Mouse (Mus musculus) liver, embryonic 15.5 days (tissue): ENCODE results near the gene 1700011M02Rik. TPM values are rescaled to one million over a fixed set of nuclear protein-coding genes. Genes with fewer than 3 reads are reported as not detected.
A peak's percentile ranks its signal among the peaks of the same experiment; 100 is the strongest.
"Not testable (repeated sequence)": the region's sequence is repeated elsewhere in the genome, so short reads cannot be mapped to it uniquely, and the experiment has no call there.

Source experiments
- ATAC-seq: fragments of 200-750 bp; cut with Nextera tagmentation; 2 replicates; pipeline ENCODE4 v1.8.0; 2017; ENCODE audit warnings: moderate number of reproducible peaks, mild to moderate bottlenecking, moderate library complexity; ENCODE audit not compliant: insufficient read depth
- H3K27ac ChIP-seq: fragments of 300-500 bp; sonication (generic); replicated peaks from 2 replicates; pipeline ENCODE4 v1.5.1; 2015; ENCODE audit warnings: mild to moderate bottlenecking, inconsistent platforms
- H3K27me3 ChIP-seq: fragments of 300-500 bp; sonication (generic); 2 replicates; pipeline ENCODE4 v1.6.1; 2015; ENCODE audit warnings: mild to moderate bottlenecking, inconsistent platforms
- H3K36me3 ChIP-seq: fragments of 300-500 bp; sonication (generic); replicated peaks from 2 replicates; pipeline ENCODE4 v1.6.1; 2015; ENCODE audit warnings: moderate library complexity, mild to moderate bottlenecking, inconsistent platforms
- H3K4me1 ChIP-seq: fragments of 300-500 bp; sonication (generic); replicated peaks from 2 replicates; pipeline ENCODE4 v1.6.1; 2015; ENCODE audit warnings: inconsistent platforms
- H3K4me2 ChIP-seq: fragments of 300-500 bp; sonication (generic); 2 replicates; pipeline ENCODE4 v1.6.1; 2015; ENCODE audit warnings: moderate library complexity, mild to moderate bottlenecking, inconsistent platforms
- H3K4me3 ChIP-seq: fragments of 300-500 bp; sonication (generic); replicated peaks from 2 replicates; pipeline ENCODE4 v1.5.1; 2015; ENCODE audit warnings: mild to moderate bottlenecking, inconsistent platforms
- H3K9ac ChIP-seq: fragments of 300-500 bp; sonication (generic); 2 replicates; pipeline ENCODE4 v1.6.1; 2015; ENCODE audit warnings: moderate library complexity, mild to moderate bottlenecking, inconsistent platforms
- H3K9me3 ChIP-seq: fragments of 300-500 bp; sonication (generic); replicated peaks from 2 replicates; pipeline ENCODE4 v1.6.1; 2016; ENCODE audit warnings: inconsistent platforms
- WGBS: fragments of 180-500 bp; shearing (Covaris S2); methylation state at CpG from one replicate; pipeline ENCODE4 v1.1.7; 2015; ENCODE audit warnings: mixed read lengths; ENCODE audit not compliant: insufficient replicate concordance; 5-methylcytosine and 5-hydroxymethylcytosine counted together
- polyA plus RNA-seq: library from polyadenylated mRNA; unstranded; fragments of >200 nt; fragmentation: Nextera tagmentation; extraction: Ambion mirVana; gene quantifications from 2 replicates; pipeline ENCODE4 v1.2.1, GENCODE M21; 2015

Gene 1700011M02Rik
- polyA plus RNA-seq: not detected in 2 replicates

- H3K9ac ChIP-seq, H3K4me2 ChIP-seq, H3K4me1 ChIP-seq, H3K27ac ChIP-seq, H3K36me3 ChIP-seq, H3K9me3 ChIP-seq, H3K27me3 ChIP-seq, H3K4me3 ChIP-seq, ATAC-seq: not testable (repeated sequence)
- 69% methylated on average over 9 of the region's 9 CpGs for WGBS
These were observed at the start of gene 1700011M02Rik, which contains the start of gene Dmrtc1a for GRCm38 (mm10) chrX:102908587-102908986. Gene 1700011M02Rik (plus strand): TSS chrX:102908905. Gene Dmrtc1a (minus strand): TSS chrX:102908687.

- H3K27ac ChIP-seq: no peak within 1 kb of the TSS
- WGBS: 81% methylated on average over 6 of the region's 6 CpGs
- no peak within 1 kb of the TSS for H3K4me3 ChIP-seq
- H3K36me3 ChIP-seq: no peaks in the 10 kb centered on the region
- no peaks in the 10 kb centered on the region for H3K9me3 ChIP-seq
- no peaks in the 10 kb centered on the region for H3K27me3 ChIP-seq
- no peak within 1 kb of the TSS for H3K9ac ChIP-seq
- no peaks in the 10 kb centered on the region for H3K4me1 ChIP-seq
- no peak for ATAC-seq
- H3K4me2 ChIP-seq: no peak within 1 kb of the TSS
These were observed 40.8 kb upstream of the 1700011M02Rik start, which contains the start of gene 1700031F05Rik for GRCm38 (mm10) chrX:102867871-102868270. Gene 1700031F05Rik (minus strand): TSS chrX:102867971.

GRCm38 (mm10) chrX:102914823-102915222 lies 6.1 kb downstream of the 1700011M02Rik start:
- H3K4me1 ChIP-seq, H3K27me3 ChIP-seq, H3K9ac ChIP-seq, ATAC-seq, H3K4me3 ChIP-seq, H3K27ac ChIP-seq, H3K36me3 ChIP-seq, H3K9me3 ChIP-seq, H3K4me2 ChIP-seq: not testable (repeated sequence)
- WGBS: 58% methylated on average over 1 of the region's 1 CpGs

GRCm38 (mm10) chrX:102926707-102927106 lies 18.0 kb downstream of the 1700011M02Rik start:
- not testable (repeated sequence) for ATAC-seq
- 23% methylated on average over 4 of the region's 4 CpGs for WGBS

DNA sequence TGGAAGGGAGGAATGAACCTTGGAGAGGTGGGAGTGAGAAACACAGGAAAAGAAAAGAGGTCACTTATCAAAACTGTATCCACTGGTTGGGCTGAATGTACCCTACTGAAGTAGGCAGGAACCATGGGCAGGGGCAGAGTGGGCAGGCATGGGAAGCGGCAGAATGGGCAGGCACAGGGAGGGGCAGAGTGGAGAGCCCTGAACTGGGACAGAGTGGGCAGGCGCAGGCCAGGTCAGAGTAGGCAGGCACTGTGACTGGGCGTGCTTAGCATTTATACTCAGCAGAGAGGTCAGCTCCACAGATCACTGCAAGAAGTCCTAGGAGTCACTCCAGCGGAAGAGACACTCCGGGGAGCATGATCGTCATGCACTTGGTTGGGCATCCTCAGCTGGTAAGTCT lies 19.4 kb downstream of the 1700011M02Rik start, which contains the start of gene 1700018G05Rik:
Gene 1700018G05Rik, plus strand, starts transcription at position 301 of the 400 bp plus-strand sequence.
- ATAC-seq, H3K4me2 ChIP-seq: not testable (repeated sequence)
- 65% methylated on average over 6 of the region's 6 CpGs for WGBS

More at GRCm38 (mm10) chrX:102926707-102927106, 18.0 kb downstream of the 1700011M02Rik start:
- not testable (repeated sequence) for H3K4me3 ChIP-seq, H3K36me3 ChIP-seq, H3K4me2 ChIP-seq, H3K9me3 ChIP-seq, H3K4me1 ChIP-seq, H3K27me3 ChIP-seq, H3K9ac ChIP-seq, H3K27ac ChIP-seq

GRCm38 (mm10) chrX:102932992-102933570 lies 24.4 kb downstream of the 1700011M02Rik start:
- Histone ChIP-seq H3K27ac (no peak overlapping the region), H3K9me3 (no peaks in the 10 kb centered on the region), H3K9ac (no peak overlapping the region), H3K4me3 (no peak overlapping the region), H3K4me2 (peak overlapping the region; percentile 50; the same call in 1 of the 2 replicates), H3K36me3 (no peaks in the 10 kb centered on the region), H3K27me3 (peaks cover 26% of the 10 kb centered on the region), H3K4me1 (no peaks in the 10 kb centered on the region)
- WGBS: 37% methylated on average over 12 of the region's 12 CpGs
- no peak for ATAC-seq

More for the DNA sequence above, 19.4 kb downstream of the 1700011M02Rik start, which contains the start of gene 1700018G05Rik:
- not testable (repeated sequence) for H3K27ac ChIP-seq, H3K4me1 ChIP-seq, H3K9ac ChIP-seq, H3K4me3 ChIP-seq, H3K36me3 ChIP-seq, H3K27me3 ChIP-seq, H3K9me3 ChIP-seq

DNA sequence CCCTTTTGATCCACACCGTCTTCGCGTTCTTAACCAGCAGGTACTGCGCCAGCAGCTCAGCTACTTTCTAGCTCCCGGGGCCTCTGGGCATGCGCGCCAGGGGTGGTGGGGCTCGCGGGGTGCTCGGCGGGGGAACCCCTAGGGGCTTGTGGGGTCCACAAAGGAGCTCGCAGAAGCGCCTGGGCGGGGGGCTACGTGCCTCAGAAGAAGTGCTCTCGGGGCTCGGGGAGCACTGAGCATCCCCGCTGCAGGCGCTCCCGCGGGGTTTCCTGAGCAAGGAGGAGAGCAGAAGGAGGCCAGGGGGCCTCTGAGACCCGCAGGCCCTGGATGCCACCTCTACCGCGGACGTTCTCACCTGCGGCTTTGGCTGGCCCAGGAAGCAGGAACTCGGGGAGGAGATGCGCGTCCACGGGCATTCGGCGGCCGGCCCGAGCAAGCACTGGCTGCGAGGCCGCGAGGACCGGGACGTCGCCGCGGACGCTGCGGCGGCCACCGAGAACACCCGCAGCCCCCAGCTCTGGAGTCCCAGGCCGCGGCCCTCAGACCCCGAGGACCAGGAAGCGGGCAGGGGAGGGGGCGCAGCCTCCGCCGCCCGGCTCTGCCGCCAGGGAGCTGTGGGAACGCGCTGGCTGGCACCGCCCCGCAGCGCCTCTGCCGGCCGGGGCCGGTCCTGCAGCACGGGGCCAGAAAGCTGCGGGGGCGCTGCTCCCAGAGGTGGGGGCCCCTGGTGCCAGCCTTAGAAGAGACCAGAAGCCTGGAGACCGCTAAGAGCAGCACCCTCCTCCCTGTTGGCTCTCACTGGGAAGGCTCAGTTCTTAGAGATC lies 25.1 kb downstream of the 1700011M02Rik start:
- no peaks in the 10 kb centered on the region for H3K9me3 ChIP-seq
- WGBS: 21% methylated on average over 59 of the region's 68 CpGs
- H3K27me3 ChIP-seq: peaks cover 26% of the 10 kb centered on the region
- H3K4me1 ChIP-seq: no peaks in the 10 kb centered on the region
- no peak overlapping the region for H3K27ac ChIP-seq
- no peak overlapping the region for H3K9ac ChIP-seq
- ATAC-seq: no peak
- no peaks in the 10 kb centered on the region for H3K36me3 ChIP-seq
- peak overlapping the region; percentile 39 for H3K4me3 ChIP-seq
- H3K4me2 ChIP-seq: peak overlapping the region; percentile 50

- Histone ChIP-seq H3K36me3 (no peaks in the 10 kb centered on the region), H3K4me2 (no peak overlapping the region), H3K4me1 (no peaks in the 10 kb centered on the region), H3K9ac (no peak overlapping the region), H3K4me3 (no peak overlapping the region), H3K27me3 (peaks cover 26% of the 10 kb centered on the region), H3K27ac (no peak overlapping the region), H3K9me3 (no peaks in the 10 kb centered on the region)
- no peak for ATAC-seq
- 50% methylated on average over 8 of the region's 8 CpGs for WGBS
These were observed 25.7 kb downstream of the 1700011M02Rik start for GRCm38 (mm10) chrX:102934395-102934764.

- no peak overlapping the region for H3K4me2 ChIP-seq
- peaks cover 26% of the 10 kb centered on the region for H3K27me3 ChIP-seq
- no peak for ATAC-seq
- 61% methylated on average over 5 of the region's 5 CpGs for WGBS
- no peaks in the 10 kb centered on the region for H3K4me1 ChIP-seq
- no peak overlapping the region for H3K9ac ChIP-seq
- no peaks in the 10 kb centered on the region for H3K9me3 ChIP-seq
- H3K4me3 ChIP-seq: no peak overlapping the region
- H3K27ac ChIP-seq: no peak overlapping the region
- no peaks in the 10 kb centered on the region for H3K36me3 ChIP-seq
These were observed 28.0 kb downstream of the 1700011M02Rik start for GRCm38 (mm10) chrX:102936743-102937142.

DNA sequence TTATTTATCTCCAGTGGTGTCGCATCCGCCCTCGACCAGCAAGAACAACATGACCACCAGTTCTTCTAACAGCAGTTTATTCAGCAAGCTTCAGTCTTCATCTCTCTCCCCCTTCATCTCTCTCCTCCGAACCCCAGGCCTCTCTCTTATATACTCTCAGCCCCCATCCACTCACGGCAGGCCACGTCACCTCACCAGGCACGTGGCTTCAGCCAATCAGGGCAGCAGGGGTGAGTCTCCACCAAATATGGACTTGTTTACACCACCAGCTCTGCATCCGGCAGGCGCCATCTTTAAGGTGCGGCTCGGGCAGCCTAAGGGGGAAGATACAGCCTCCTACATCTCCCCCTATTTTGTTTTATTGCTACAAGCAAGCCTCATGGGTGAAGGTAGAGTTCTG lies 41.4 kb downstream of the 1700011M02Rik start:
- H3K4me1 ChIP-seq, H3K9me3 ChIP-seq, H3K27me3 ChIP-seq, H3K9ac ChIP-seq, H3K27ac ChIP-seq, ATAC-seq, H3K4me3 ChIP-seq, H3K36me3 ChIP-seq, H3K4me2 ChIP-seq: not testable (repeated sequence)
- 74% methylated on average over 11 of the region's 11 CpGs for WGBS

DNA sequence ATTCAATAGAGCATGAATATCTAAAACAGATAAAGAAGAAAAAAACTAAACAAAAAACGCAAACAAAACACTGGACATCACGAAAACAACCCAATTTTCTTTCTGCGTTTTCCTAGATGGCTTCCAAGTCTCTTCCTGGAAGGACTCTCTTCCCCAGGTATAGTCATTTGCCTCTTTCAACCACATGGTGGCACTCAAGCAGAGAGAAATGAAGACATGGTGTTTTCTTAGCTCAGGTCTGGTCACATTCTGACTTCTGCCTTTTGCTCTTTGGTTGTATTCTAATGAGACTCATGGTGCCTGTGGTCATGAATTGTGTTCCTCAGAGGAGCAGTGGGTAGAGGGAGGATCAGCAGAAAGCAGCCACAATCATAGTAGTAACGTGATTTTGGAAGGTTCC lies 50.2 kb downstream of the 1700011M02Rik start:
- Histone ChIP-seq H3K9me3 (no peaks in the 10 kb centered on the region), H3K9ac (no peak overlapping the region)
- 23% methylated on average over 4 of the region's 4 CpGs for WGBS

More for the DNA sequence above, 50.2 kb downstream of the 1700011M02Rik start:
- no peak for ATAC-seq
- Histone ChIP-seq H3K27me3 (no peaks in the 10 kb centered on the region), H3K4me2 (no peak overlapping the region), H3K4me3 (no peak overlapping the region), H3K4me1 (no peaks in the 10 kb centered on the region), H3K27ac (no peak overlapping the region), H3K36me3 (no peaks in the 10 kb centered on the region)
